Mouse (Mus musculus): ENCODE measurements at regions not wholly inside any gene's neighbourhood (a gene's known extent, or its start where the extent isn't known, plus 50 kb on each side); places are given as distances from the start of the nearest gene placed in this dataset.

DNA sequence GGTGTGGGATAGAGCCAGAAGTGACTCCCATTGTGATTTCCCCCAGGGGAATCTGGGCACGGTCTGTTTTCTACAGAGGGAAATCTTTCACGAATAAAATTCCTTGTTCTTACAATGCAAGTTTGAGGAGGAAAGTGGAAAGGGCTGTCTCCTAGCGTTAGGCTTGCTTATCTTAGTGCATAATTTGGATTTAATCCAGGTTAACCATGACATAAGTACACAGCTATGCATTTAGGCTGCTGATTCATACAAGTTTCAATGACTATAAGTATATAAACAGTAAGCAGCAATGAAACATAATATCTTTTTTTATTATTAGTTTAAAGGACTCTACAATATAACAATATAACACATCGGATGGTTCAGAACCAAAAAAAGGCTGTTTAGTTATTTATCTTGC lies 74.6 kb upstream of the Arhgap21 start:
- no peak for DNase-seq

DNA sequence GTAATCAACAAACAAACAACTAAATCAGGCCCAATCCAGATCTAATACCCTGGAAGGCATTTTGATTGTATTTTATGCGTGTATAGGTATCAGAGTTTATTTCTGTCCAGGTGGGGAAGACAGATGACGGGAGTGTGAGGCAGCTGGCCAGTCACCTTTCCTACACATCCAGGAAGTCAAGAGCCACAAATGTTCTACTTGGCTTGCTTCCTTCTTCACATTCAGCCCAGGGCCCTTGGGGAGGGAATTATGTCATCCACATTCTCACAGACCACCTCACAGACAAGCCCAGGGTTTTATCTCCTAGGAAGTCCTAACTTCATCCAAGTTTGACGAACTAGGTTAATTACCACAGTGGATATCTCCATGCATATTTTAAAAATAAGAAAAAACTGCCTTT lies 68.9 kb upstream of the Arhgap21 start:
- no peak for DNase-seq

DNA sequence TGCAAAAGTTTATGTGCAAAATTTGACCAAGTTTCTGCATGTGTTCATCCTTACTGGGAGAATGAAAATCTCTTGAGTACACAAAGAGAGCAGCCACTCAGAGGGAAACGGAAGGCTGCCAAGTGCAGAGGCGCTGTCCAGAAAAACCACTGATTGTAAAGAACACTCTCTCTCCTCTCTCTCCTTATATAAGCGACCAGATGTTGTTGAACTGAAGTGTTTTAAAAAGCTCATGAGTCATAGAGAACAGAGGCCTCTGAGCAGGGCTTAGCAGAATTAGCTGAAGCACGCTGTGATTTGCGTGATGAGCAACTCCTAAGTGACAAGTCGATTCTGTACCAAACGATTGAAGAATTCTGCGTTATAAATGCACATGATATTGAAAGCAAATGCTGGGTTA lies 68.5 kb upstream of the Arhgap21 start:
- DNase-seq: peak; percentile 51

DNA sequence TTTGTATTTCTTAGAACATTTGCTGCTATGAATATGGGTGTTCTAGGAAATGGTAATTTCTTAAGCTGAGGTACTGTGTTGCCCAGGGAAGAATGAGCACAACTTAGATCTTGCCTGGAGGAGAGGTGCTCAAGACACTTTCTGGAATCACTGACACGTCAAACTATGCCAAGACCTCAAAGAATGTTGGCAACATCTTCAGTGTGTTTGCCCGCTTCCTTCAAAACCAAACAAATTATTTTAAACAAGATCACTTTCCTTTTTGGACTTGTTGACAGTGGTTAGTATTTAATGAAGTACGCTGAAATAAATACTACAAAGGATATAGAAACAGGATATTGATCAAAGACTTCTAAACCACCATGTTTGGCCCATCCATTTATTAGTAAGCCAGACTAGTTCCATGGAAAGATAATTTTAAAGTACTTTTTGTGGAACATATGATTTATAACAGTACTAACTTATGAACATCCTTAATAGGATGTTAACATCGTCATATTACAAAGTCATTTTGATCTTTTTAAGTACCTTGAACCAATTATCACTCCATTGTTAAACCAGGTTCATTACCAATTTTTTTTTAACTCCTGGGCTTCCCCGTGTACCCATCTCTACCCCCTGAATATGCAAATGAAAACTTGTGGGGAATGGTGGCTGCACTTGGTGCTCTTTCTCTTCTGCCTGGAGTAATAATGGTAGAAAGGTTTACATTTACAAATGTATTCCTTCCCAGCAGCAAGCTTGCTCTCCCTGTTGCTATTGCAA lies 67.4 kb upstream of the Arhgap21 start:
- no peak for DNase-seq

DNA sequence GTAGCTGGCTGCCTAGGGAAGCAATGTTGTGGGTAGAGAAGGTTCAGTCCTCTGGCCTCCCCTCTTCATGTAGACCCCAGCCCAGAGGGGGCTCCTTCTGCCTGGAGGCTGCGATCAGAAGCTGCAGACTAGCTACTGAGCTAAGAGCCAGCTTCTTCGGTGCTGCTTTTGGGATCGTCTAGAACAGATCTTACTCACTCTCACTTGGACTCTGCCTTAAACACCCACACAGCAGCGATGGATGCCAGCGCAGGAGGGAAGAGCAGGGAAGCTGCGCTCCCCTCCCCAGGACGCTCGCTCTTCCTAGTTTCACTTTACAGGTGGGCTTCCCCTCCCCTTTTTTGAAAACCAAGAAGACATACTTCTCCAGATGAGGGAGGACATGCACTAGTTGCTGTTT lies 66.0 kb upstream of the Arhgap21 start:
- DNase-seq: peak; percentile 48

DNA sequence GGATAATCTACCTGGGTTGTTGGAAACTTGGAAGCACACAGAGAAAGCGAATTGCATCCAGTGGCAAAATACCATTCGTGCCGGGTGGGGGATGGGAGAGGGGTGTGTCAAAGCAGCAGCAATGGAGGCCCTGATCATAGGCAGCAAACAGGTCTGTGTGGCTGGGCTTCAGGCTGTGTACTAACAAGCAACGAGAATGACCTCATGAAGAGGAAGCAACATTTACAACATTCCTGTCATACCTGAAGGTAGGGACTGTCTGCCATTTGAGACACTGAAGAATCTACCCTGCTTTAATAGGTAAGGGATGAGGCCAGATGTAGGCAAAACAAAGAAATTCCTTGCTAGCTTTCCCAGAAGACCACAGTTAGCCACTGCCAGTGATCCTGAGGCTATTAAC lies 62.0 kb upstream of the Arhgap21 start:
- DNase-seq: no peak

DNA sequence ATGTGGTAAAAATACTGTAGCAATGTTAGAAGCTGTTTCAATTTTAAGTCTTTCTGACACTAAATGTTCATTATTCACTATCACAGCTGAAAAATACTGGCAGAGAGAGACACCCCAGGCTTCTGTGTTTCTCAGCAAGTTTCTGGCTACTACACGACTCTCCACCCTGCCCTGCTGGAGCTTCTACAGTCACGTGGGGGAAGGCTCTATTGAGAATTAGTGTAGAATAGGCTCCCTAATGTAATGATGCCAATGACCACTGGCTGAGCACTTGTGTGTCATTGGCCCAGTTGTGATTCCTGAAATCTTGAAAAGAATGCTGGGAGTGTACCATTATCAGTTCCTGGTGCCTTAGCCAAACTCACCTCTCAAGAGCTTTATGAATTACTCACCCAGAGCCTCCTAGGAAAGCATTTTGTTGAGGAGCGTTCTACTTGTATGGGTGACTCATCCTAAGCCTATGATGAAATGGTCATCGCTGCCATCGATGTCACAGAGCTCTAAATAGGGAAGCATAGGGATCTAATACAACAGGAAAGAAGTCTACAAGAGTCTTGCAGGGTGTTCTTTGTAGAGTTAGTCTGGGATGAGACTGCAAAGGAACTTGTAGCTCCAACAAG lies 60.8 kb upstream of the Arhgap21 start:
- DNase-seq: no peak

DNA sequence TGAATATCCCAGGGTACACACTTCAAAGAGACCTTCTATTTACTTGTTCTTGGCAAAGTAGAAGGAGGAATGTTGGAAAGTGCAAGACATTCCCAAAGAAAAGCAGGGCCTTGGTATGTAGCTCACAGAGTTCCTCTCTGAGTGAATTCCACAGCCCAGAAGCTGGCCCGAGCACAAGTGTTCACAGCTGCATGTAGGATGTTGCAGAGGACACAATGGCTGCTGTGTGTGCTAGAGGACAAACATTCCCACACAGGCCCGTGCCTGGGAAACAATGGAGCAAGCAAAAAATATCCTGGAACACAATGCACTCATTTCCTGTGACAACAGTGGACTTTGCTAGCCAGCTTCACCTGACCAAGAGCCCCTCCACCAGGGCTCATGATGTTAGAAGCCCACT lies 59.9 kb upstream of the Arhgap21 start:
- no peak for DNase-seq

DNA sequence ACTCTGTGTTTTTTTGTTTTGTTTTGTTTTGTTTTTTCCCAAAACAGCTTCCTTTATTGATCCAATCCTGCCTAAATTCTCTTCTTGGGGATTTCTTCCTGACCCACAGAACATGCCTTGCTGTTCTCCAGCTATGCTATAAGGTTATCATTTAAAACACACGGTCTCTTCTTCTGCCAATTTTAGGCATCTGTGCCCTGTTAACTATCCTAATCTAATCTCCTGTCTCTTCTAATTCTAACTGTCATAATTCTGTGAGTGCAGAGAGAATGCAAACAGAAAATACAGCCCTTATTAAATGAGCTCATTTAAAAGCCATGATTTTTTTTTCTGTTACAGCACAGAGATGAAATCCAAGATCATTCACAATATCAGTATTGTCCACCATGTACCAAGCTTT lies 49.9 kb upstream of the Arhgap21 start:
- DNase-seq: no peak

Data from right cerebral cortex, postnatal 14 days (tissue).